Mouse (Mus musculus) neural tube, embryonic 10.5 days (tissue): Measurements from ENCODE around the gene Gm10974.
A peak's percentile ranks its signal among the peaks of the same experiment; 100 is the strongest.

Source experiments
- DNase-seq: peaks from one replicate; pipeline ENCODE4 v3.0.0-alpha.2; 2017; ENCODE audit warnings: low spot score; ENCODE audit errors: extremely low spot score

Gene Gm10974

GRCm38 (mm10) chr7:66358461-66358860, 7.2 kb upstream of the Gm10974 start:
- no peak for DNase-seq

- no peak for DNase-seq
Measured at GRCm38 (mm10) chr7:66359044-66359443, 6.7 kb upstream of the Gm10974 start.

- DNase-seq = no peak
Measured at GRCm38 (mm10) chr7:66364491-66364890, 1.2 kb upstream of the Gm10974 start.

GRCm38 (mm10) chr7:66365411-66365810, 294 bp upstream of the Gm10974 start:
- DNase-seq = no peak

- DNase-seq = no peak
Measured at GRCm38 (mm10) chr7:66369071-66369933, 3.6 kb downstream of the Gm10974 start.

- no peak for DNase-seq
Measured at GRCm38 (mm10) chr7:66369934-66370445, 4.3 kb downstream of the Gm10974 start.

GRCm38 (mm10) chr7:66370970-66371369, 5.3 kb downstream of the Gm10974 start:
- DNase-seq = no peak

- DNase-seq = no peak
Measured at GRCm38 (mm10) chr7:66373391-66373790, 7.7 kb downstream of the Gm10974 start.

GRCm38 (mm10) chr7:66375736-66376135, 10.0 kb downstream of the Gm10974 start:
- no peak for DNase-seq

- no peak for DNase-seq
Measured at GRCm38 (mm10) chr7:66376560-66376959, 10.9 kb downstream of the Gm10974 start.

GRCm38 (mm10) chr7:66384213-66384612, 18.5 kb downstream of the Gm10974 start:
- DNase-seq = no peak

GRCm38 (mm10) chr7:66384891-66385290, 19.2 kb downstream of the Gm10974 start:
- no peak for DNase-seq

- DNase-seq = no peak
Measured at GRCm38 (mm10) chr7:66385826-66386225, 20.1 kb downstream of the Gm10974 start.

GRCm38 (mm10) chr7:66386411-66386810, 20.7 kb downstream of the Gm10974 start:
- DNase-seq = no peak

GRCm38 (mm10) chr7:66387419-66387812, 21.7 kb downstream of the Gm10974 start:
- peak; percentile 24 for DNase-seq

- peak; percentile 81 for DNase-seq
Measured at GRCm38 (mm10) chr7:66387813-66388521, 22.3 kb downstream of the Gm10974 start, which contains the start of gene Lrrk1. Gene Lrrk1, minus strand, starts transcription at chr7:66388350.

- DNase-seq = peak; percentile 64
Measured at GRCm38 (mm10) chr7:66388621-66389532, 23.2 kb downstream of the Gm10974 start.

GRCm38 (mm10) chr7:66397288-66397687, 31.6 kb downstream of the Gm10974 start:
- DNase-seq = no peak

GRCm38 (mm10) chr7:66401605-66402004, 35.9 kb downstream of the Gm10974 start:
- no peak for DNase-seq

- no peak for DNase-seq
Measured at GRCm38 (mm10) chr7:66402876-66403275, 37.2 kb downstream of the Gm10974 start.

GRCm38 (mm10) chr7:66404141-66404540, 38.4 kb downstream of the Gm10974 start:
- no peak for DNase-seq
